Mouse (Mus musculus): ENCODE results near the gene Ubxn2a.

Gene Ubxn2a

DNA sequence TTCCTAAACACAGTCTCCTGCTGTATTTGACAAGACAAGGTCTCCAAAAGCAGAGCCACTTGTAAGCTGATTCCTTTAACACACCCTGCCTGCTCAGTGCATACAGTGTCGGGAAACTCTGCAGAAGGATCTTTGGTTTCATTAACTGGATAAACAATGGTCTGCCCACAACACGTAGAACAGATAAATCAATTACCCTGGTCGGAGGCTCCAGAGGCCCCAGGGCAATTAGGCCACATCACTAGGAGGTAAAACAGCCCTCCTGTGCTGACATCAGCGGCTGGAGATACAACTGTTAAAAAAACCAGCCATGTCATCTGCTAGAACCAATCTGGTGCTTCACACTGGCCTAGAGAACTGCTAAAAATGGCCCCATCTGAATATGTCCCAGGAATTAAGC is 70.5 kb downstream of the Ubxn2a start:
- DNase-seq (ENCODE audit: low read depth, low spot score) = no peak

All from CD4-positive, CD25-positive, alpha-beta regulatory T cell, adult 2 months (primary cell).